Mouse (Mus musculus): ENCODE data around the gene Defb29. TPM values are rescaled to one million over a fixed set of nuclear protein-coding genes. Genes with fewer than 3 reads are reported as not detected.

Defb29 gene
- polyA plus RNA-seq, 1 experiment from 2014 or later, result not detected

DNA sequence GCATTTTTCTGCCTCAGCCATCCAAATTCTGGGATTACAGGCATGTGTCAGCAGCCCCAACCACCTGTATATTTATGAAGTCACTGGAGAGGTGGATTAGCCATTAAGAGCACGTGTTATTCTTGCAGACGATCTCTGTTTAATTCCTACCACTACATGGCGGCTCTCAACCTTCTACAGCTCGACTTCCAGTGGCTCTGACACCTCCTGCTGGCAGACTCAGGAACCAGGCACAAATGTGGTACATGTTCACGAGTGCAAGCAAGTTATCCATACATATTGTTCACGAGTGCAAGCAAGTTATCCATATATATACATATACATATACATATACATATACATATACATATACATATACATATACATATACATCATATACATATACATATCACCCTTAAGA lies 46.7 kb downstream of the Defb29 start:
- Histone ChIP-seq H3K9me3 (no peaks in the 10 kb centered on the region), H3K4me1 (no peaks in the 10 kb centered on the region), H3K27ac (no peak overlapping the region), H3K4me3 (no peak overlapping the region), H3K36me3 (no peaks in the 10 kb centered on the region), H3K27me3 (ENCODE audit: insufficient read depth, poor library complexity, severe bottlenecking) (no peaks in the 10 kb centered on the region)
- no peak for DNase-seq (ENCODE audit: low spot score)
- 74% methylated on average over 6 of the region's 6 CpGs for WGBS

DNA sequence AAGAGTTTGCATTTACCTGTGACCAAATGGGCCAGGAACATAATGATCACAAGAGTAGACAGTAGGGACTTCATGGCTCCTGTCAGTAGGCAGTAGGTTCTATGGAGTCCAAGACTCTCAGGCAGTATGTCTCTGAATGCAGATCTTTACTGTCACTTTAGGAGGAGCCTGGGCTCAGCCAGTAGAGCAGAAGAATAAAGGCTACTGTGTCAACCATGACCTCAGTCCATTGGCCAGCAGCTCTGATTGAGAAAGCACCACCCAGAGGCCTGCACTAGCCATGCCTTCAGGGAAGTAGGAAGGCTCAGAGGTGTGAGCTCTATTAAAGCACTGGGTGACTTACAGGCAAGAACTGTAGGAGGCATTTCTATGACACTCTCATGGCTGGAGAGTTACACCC lies 49.9 kb downstream of the Defb29 start, which contains the start of gene Defb22:
TSS of gene Defb22 (minus strand) at position 101 of the 400 bp plus-strand sequence.
- DNase-seq (ENCODE audit: low spot score), result no peak
- no peaks in the 10 kb centered on the region for H3K4me1 ChIP-seq
- H3K9me3 ChIP-seq, result no peaks in the 10 kb centered on the region
- H3K4me3 ChIP-seq, result no peak within 1 kb of the TSS
- H3K27ac ChIP-seq, result no peak within 1 kb of the TSS
- H3K27me3 ChIP-seq (ENCODE audit: insufficient read depth, poor library complexity, severe bottlenecking), result no peaks in the 10 kb centered on the region
- no peaks in the 10 kb centered on the region for H3K36me3 ChIP-seq

Other genes starting within 250 kb of the Defb29 start
- gene Tbc1d20, start 246.3 kb downstream of the Defb29 start, polyA plus RNA-seq (2016; fragmentation: Nextera tagmentation; extraction: Ambion mirVana), result 29.6 and 34.6 TPM in 2 replicates
- 88.0 and 89.3 TPM in 2 replicates for gene Rbck1, start 207.4 kb downstream of the Defb29 start, polyA plus RNA-seq (2016; fragmentation: Nextera tagmentation; extraction: Ambion mirVana)
- gene Trib3, start 196.1 kb downstream of the Defb29 start, polyA plus RNA-seq (2016; fragmentation: Nextera tagmentation; extraction: Ambion mirVana), result 5.1 and 5.3 TPM in 2 replicates
- gene Nrsn2, start 163.5 kb downstream of the Defb29 start, polyA plus RNA-seq (2016; fragmentation: Nextera tagmentation; extraction: Ambion mirVana), result 3.1 and 3.3 TPM in 2 replicates
- 6.7 and 10.5 TPM in 2 replicates for gene Sox12, start 142.0 kb downstream of the Defb29 start, polyA plus RNA-seq (2016; fragmentation: Nextera tagmentation; extraction: Ambion mirVana)
- gene Zcchc3, start 125.1 kb downstream of the Defb29 start, polyA plus RNA-seq (2016; fragmentation: Nextera tagmentation; extraction: Ambion mirVana), result 50.6 and 71.3 TPM in 2 replicates
- 1.2 and 1.4 TPM in 2 replicates for gene 6820408C15Rik, start 124.5 kb downstream of the Defb29 start, polyA plus RNA-seq (2016; fragmentation: Nextera tagmentation; extraction: Ambion mirVana)
- gene Defb23, start 75.5 kb downstream of the Defb29 start, polyA plus RNA-seq (2016; fragmentation: Nextera tagmentation; extraction: Ambion mirVana), result not detected in 2 replicates
- not detected in 2 replicates for gene Defb20, start 63.0 kb downstream of the Defb29 start, polyA plus RNA-seq (2016; fragmentation: Nextera tagmentation; extraction: Ambion mirVana)
- not detected in 2 replicates for gene Defb22, start 50.0 kb downstream of the Defb29 start, polyA plus RNA-seq (2016; fragmentation: Nextera tagmentation; extraction: Ambion mirVana)
- gene Defb26, start 28.4 kb downstream of the Defb29 start, polyA plus RNA-seq (2016; fragmentation: Nextera tagmentation; extraction: Ambion mirVana), result not detected in 2 replicates
- gene Defb28, start 21.8 kb downstream of the Defb29 start, polyA plus RNA-seq (2016; fragmentation: Nextera tagmentation; extraction: Ambion mirVana), result not detected in 2 replicates
- not detected in 2 replicates for gene Gm17416, start 29.2 kb upstream of the Defb29 start, polyA plus RNA-seq (2016; fragmentation: Nextera tagmentation; extraction: Ambion mirVana)
- gene Defb21, start 32.6 kb upstream of the Defb29 start, polyA plus RNA-seq (2016; fragmentation: Nextera tagmentation; extraction: Ambion mirVana), result not detected in 2 replicates
- 0.40 and 0.58 TPM in 2 replicates for gene Defb19, start 40.2 kb upstream of the Defb29 start, polyA plus RNA-seq (2016; fragmentation: Nextera tagmentation; extraction: Ambion mirVana)
- not detected in 2 replicates for gene Defb45, start 59.3 kb upstream of the Defb29 start, polyA plus RNA-seq (2016; fragmentation: Nextera tagmentation; extraction: Ambion mirVana)
- not detected in 2 replicates for gene Defb36, start 64.2 kb upstream of the Defb29 start, polyA plus RNA-seq (2016; fragmentation: Nextera tagmentation; extraction: Ambion mirVana)
- 0.67 TPM in 1 of 2 replicates, not detected in the other for gene Defb25, start 83.0 kb upstream of the Defb29 start, polyA plus RNA-seq (2016; fragmentation: Nextera tagmentation; extraction: Ambion mirVana)
- gene Rem1, start 86.9 kb upstream of the Defb29 start, polyA plus RNA-seq (2016; fragmentation: Nextera tagmentation; extraction: Ambion mirVana), result 4.9 and 5.1 TPM in 2 replicates
- 84.1 and 103 TPM in 2 replicates for gene H13, start 129.4 kb upstream of the Defb29 start, polyA plus RNA-seq (2016; fragmentation: Nextera tagmentation; extraction: Ambion mirVana)
- 28.0 and 33.2 TPM in 2 replicates for gene Mcts2, start 146.9 kb upstream of the Defb29 start, polyA plus RNA-seq (2016; fragmentation: Nextera tagmentation; extraction: Ambion mirVana)
- 92.5 and 124 TPM in 2 replicates for gene Id1, start 196.2 kb upstream of the Defb29 start, polyA plus RNA-seq (2016; fragmentation: Nextera tagmentation; extraction: Ambion mirVana)
- 18.8 and 21.1 TPM in 2 replicates for gene Cox4i2, start 214.1 kb upstream of the Defb29 start, polyA plus RNA-seq (2016; fragmentation: Nextera tagmentation; extraction: Ambion mirVana)